Mouse (Mus musculus): Measurements from ENCODE around the gene Prkcg. TPM values are rescaled to one million over a fixed set of nuclear protein-coding genes. Genes with fewer than 3 reads are reported as not detected.
"Not testable (repeated sequence)": the region's sequence is repeated elsewhere in the genome, so short reads cannot be mapped to it uniquely, and the experiment has no call there.

Gene Prkcg
- polyA plus RNA-seq, 1 experiment from 2014 or later = not detected

DNA sequence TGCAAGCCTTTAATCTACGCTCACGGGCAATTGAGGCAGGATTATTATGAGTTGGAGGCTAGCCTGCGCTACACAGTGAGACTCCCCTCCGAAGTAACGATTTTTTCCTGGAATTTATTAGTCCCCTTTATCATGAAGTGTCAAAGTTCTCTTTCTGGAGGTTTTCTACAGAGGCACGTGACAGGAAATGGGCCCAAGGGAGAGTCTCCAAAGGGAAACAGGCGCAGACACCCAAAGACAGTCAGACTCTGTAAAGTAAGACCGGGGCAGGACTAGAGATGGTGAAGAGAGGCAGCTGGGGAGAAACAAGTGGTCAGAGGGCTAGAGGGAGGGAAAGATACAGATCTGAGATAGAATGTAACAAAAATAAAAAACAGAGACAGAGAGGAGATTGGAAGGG is 21.1 kb upstream of the Prkcg start:
- Histone ChIP-seq H3K4me1 (replicated peaks; ENCODE audit: control insufficient read depth, insufficient read depth, low read length) (no peaks in the 10 kb centered on the region), H3K27me3 (replicated peaks; ENCODE audit: control insufficient read depth, insufficient read depth, low read length) (peaks cover 11% of the 10 kb centered on the region), H3K4me3 (ENCODE audit: low read depth, low read length) (no peak overlapping the region), H3K9ac (ENCODE audit: low read depth, low read length) (no peak overlapping the region), H3K4me2 (no peak overlapping the region), H3K36me3 (ENCODE audit: control insufficient read depth, insufficient read depth, low read length) (no peaks in the 10 kb centered on the region), H3K9me3 (ENCODE audit: control insufficient read depth, low read length) (no peaks in the 10 kb centered on the region), H3K27ac (ENCODE audit: low read depth, low read length) (no peak overlapping the region)
- 53% methylated on average over 8 of the region's 8 CpGs for WGBS
- DNase-seq (ENCODE audit: low spot score) (no peak), ATAC-seq (replicated peaks; ENCODE audit: low FRiP score) (no peak)

DNA sequence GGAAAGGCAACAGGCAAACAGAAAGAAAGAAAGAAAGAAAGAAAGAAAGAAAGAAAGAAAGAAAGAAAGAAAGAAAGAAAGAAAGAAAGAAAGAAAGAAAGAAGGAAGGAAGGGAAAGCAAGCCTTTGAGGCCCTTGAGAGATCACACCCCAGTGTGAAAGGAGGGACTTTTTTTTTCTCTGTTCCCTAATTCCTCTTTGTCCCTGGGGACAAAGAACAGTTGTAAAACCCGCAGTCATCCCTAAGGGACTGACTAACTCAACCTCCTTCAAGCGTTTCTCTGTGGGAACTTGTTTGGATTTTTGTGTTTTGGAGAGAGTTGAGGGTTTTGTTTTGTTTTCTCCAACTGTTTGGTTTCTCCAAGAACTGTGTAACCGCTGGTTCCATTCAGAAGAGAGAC is 20.7 kb upstream of the Prkcg start:
- Histone ChIP-seq H3K4me2 (no peak overlapping the region), H3K4me3 (ENCODE audit: low read depth, low read length) (no peak overlapping the region), H3K27ac (ENCODE audit: low read depth, low read length) (no peak overlapping the region), H3K9ac (ENCODE audit: low read depth, low read length) (no peak overlapping the region), H3K4me1 (replicated peaks; ENCODE audit: control insufficient read depth, insufficient read depth, low read length) (no peaks in the 10 kb centered on the region), H3K9me3 (ENCODE audit: control insufficient read depth, low read length) (no peaks in the 10 kb centered on the region), H3K27me3 (replicated peaks; ENCODE audit: control insufficient read depth, insufficient read depth, low read length) (peaks cover 11% of the 10 kb centered on the region), H3K36me3 (ENCODE audit: control insufficient read depth, insufficient read depth, low read length) (no peaks in the 10 kb centered on the region)
- ATAC-seq (replicated peaks; ENCODE audit: low FRiP score) = no peak
- DNase-seq (ENCODE audit: low spot score) = no peak
- WGBS = 45% methylated on average over 3 of the region's 3 CpGs

DNA sequence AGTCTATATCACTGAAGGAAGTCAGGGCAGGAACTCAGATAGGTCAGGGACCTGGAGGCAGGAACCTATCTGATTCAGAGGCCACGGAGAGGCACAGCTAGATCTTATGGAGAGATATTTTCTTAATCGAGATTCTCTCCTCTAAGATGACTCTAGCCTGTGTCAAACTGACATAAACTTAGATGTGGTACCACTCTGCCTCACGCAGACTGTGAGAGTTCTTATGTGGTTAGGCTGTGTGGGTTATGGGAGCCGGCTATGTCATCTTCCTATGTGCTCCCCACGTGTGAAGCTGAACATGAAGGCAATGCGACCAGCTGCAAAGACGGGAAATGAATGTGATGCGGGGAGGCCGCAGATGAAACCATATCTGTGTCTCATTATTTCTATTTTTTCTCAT is 16.8 kb upstream of the Prkcg start:
- 72% methylated on average over 9 of the region's 9 CpGs for WGBS
- Histone ChIP-seq H3K27me3 (replicated peaks; ENCODE audit: control insufficient read depth, insufficient read depth, low read length) (no peaks in the 10 kb centered on the region), H3K9ac (ENCODE audit: low read depth, low read length) (no peak overlapping the region), H3K27ac (ENCODE audit: low read depth, low read length) (no peak overlapping the region), H3K4me1 (replicated peaks; ENCODE audit: control insufficient read depth, insufficient read depth, low read length) (no peaks in the 10 kb centered on the region), H3K4me2 (no peak overlapping the region), H3K4me3 (ENCODE audit: low read depth, low read length) (no peak overlapping the region), H3K9me3 (ENCODE audit: control insufficient read depth, low read length) (no peaks in the 10 kb centered on the region), H3K36me3 (ENCODE audit: control insufficient read depth, insufficient read depth, low read length) (no peaks in the 10 kb centered on the region)
- ATAC-seq (replicated peaks; ENCODE audit: low FRiP score) = no peak
- DNase-seq (ENCODE audit: low spot score) = no peak

DNA sequence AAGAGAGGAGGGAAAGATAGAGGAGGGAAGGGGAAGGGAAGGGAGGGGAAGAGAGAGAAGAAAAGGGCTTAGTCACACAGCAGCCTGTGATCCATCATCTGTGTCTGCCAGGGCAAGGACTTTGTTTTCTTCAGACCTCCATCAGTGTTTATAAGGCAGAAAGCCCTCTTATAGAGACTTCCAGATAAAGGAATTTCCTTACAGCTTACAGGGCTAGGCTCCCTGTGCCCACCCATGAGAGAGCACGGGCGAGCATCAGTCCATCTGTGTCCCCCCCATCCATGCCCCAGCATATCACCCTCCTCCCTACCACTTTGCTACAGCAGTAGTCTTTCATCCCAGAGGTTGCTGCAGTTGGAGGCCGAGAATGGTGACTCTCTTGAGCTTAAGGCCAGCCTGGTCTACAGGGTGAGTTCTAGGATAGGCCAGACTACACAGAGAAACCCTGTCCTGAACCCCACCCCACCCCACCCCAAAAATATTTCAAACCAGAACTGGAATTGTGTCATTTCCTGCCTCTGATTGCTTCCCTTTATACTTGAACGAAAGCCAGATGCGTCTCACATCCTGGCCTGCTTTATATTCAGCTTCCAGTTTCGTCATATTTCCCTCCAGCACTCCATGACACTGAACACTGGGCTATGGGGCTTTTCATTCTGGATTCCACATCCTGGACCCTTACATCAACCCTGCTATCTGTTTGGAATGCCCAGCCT is 13.4 kb upstream of the Prkcg start:
- Histone ChIP-seq H3K9ac (ENCODE audit: low read depth, low read length) (no peak overlapping the region), H3K4me3 (ENCODE audit: low read depth, low read length) (no peak overlapping the region), H3K4me2 (no peak overlapping the region), H3K9me3 (ENCODE audit: control insufficient read depth, low read length) (no peaks in the 10 kb centered on the region), H3K36me3 (ENCODE audit: control insufficient read depth, insufficient read depth, low read length) (no peaks in the 10 kb centered on the region), H3K4me1 (replicated peaks; ENCODE audit: control insufficient read depth, insufficient read depth, low read length) (no peaks in the 10 kb centered on the region), H3K27me3 (replicated peaks; ENCODE audit: control insufficient read depth, insufficient read depth, low read length) (no peaks in the 10 kb centered on the region), H3K27ac (ENCODE audit: low read depth, low read length) (peak overlapping the region; percentile 20; the same call in 1 of the 2 replicates)
- ATAC-seq (replicated peaks; ENCODE audit: low FRiP score) = peak; percentile 51; the same call in 1 of the 2 replicates
- 42% methylated on average over 6 of the region's 6 CpGs for WGBS
- no peak for DNase-seq (ENCODE audit: low spot score)

DNA sequence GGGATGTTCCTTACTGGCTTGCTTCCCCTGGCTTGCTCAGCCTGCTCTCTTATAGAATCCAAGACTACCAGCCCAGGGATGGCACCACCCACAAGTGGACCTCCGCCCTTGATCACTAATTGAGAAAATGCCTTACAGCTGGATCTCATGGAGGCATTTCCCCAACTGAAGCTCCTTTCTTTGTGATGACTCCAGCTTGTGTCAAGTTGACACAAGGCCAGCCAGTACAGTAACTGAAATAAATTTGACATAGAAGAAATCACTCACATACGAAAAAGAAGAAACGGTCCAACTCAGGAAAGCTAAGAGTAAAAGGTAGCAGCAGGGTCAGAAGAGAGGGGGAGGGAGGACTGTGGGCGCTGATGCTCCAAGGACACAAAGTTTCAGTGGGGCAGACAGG is 12.2 kb upstream of the Prkcg start:
- not testable (repeated sequence) for DNase-seq (ENCODE audit: low spot score); H3K27me3 ChIP-seq (replicated peaks; ENCODE audit: control insufficient read depth, insufficient read depth, low read length); H3K4me1 ChIP-seq (replicated peaks; ENCODE audit: control insufficient read depth, insufficient read depth, low read length); H3K9ac ChIP-seq (ENCODE audit: low read depth, low read length); H3K27ac ChIP-seq (ENCODE audit: low read depth, low read length); H3K4me2 ChIP-seq; ATAC-seq (replicated peaks; ENCODE audit: low FRiP score); H3K36me3 ChIP-seq (ENCODE audit: control insufficient read depth, insufficient read depth, low read length); H3K4me3 ChIP-seq (ENCODE audit: low read depth, low read length); H3K9me3 ChIP-seq (ENCODE audit: control insufficient read depth, low read length)
- 60% methylated on average over 4 of the region's 4 CpGs for WGBS

DNA sequence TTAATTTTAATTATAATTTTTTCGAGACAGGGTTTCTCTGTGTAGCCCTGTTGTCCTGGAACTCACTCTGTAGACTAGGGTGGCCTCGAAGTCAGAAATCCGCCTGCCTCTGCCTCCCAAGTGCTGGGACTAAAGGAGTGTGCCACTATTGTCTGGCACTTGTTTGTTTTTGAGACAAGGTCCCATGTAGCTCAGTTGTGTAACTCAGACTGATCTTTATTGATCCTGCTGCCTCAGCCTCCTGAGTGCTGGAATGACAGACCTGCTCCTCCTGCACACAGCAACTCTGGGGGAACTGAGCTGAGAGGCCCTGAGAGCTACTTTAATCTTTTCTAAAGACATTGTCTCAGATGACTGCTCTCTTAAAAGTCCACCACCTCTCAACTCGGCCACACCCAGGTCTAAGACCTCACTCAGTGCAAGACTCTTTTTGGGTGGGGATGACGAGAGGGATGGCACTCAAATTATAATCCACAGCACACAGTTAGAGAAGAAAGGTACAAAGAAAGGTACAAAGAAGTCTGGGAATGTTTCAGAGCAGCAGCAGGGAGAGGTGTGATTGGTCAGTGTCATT is 8.8 kb upstream of the Prkcg start:
- no peak for ATAC-seq (replicated peaks; ENCODE audit: low FRiP score)

DNA sequence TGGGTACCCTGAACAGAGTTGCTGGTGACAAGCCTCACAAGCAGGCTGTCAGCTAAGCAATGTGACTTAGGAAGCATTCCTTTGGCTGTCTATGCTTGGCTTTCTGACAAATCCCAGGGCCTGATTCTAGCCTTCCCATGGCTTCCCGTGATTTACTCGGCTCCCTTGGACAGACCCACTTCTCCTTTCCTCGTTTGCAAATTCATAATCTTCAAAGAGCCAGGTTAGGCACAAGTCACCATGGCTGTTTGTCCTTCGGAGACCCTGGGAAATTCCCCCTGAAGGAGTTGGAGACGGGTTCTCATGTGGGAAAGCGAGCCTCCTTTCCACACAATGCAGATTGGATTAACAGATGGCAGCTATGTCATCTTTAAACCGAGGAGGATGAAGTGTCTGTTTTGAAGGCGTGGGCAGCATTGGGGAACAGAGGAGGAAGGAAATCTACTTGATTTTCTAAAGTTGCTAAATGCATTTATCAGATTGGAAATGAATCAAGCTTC is 8.3 kb upstream of the Prkcg start:
- ATAC-seq (replicated peaks; ENCODE audit: low FRiP score) (no peak), DNase-seq (ENCODE audit: low spot score) (no peak)
- Histone ChIP-seq H3K27me3 (replicated peaks; ENCODE audit: control insufficient read depth, insufficient read depth, low read length) (no peaks in the 10 kb centered on the region), H3K9ac (ENCODE audit: low read depth, low read length) (no peak overlapping the region), H3K4me1 (replicated peaks; ENCODE audit: control insufficient read depth, insufficient read depth, low read length) (no peaks in the 10 kb centered on the region), H3K4me2 (no peak overlapping the region), H3K36me3 (ENCODE audit: control insufficient read depth, insufficient read depth, low read length) (no peaks in the 10 kb centered on the region), H3K27ac (ENCODE audit: low read depth, low read length) (no peak overlapping the region), H3K9me3 (ENCODE audit: control insufficient read depth, low read length) (no peaks in the 10 kb centered on the region), H3K4me3 (ENCODE audit: low read depth, low read length) (no peak overlapping the region)
- WGBS = 48% methylated on average over 8 of the region's 8 CpGs

More for the DNA sequence above, 8.8 kb upstream of the Prkcg start:
- Histone ChIP-seq H3K27ac (ENCODE audit: low read depth, low read length) (no peak overlapping the region), H3K4me2 (no peak overlapping the region), H3K4me1 (replicated peaks; ENCODE audit: control insufficient read depth, insufficient read depth, low read length) (no peaks in the 10 kb centered on the region), H3K36me3 (ENCODE audit: control insufficient read depth, insufficient read depth, low read length) (no peaks in the 10 kb centered on the region), H3K4me3 (ENCODE audit: low read depth, low read length) (no peak overlapping the region), H3K27me3 (replicated peaks; ENCODE audit: control insufficient read depth, insufficient read depth, low read length) (no peaks in the 10 kb centered on the region), H3K9me3 (ENCODE audit: control insufficient read depth, low read length) (no peaks in the 10 kb centered on the region), H3K9ac (ENCODE audit: low read depth, low read length) (no peak overlapping the region)
- no peak for DNase-seq (ENCODE audit: low spot score)
- 70% methylated on average over 5 of the region's 5 CpGs for WGBS

DNA sequence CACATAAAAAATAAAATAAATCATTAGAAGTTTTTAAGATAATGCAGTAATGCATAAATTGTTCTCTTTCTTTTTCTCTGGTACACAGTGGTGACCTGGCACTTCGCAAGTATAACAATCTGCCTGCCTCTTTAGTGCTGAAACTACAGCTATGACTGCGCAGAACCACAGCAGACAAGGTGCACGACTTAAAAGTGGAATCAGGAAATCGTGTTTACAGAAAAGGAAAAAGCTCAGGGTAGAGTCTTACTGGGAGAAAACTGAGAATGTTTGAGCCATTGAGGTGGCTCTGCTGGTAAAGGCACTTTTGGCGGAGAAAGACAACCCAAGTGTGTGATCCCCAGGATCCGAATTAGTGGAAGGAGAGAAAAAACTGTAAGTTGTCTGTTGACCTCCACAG is 7.2 kb upstream of the Prkcg start:
- no peaks in the 10 kb centered on the region for H3K9me3 ChIP-seq (ENCODE audit: control insufficient read depth, low read length)
- no peak overlapping the region for H3K4me2 ChIP-seq
- DNase-seq (ENCODE audit: low spot score) = no peak
- no peak overlapping the region for H3K27ac ChIP-seq (ENCODE audit: low read depth, low read length)
- H3K4me3 ChIP-seq (ENCODE audit: low read depth, low read length) = no peak overlapping the region
- no peak for ATAC-seq (replicated peaks; ENCODE audit: low FRiP score)
- no peaks in the 10 kb centered on the region for H3K4me1 ChIP-seq (replicated peaks; ENCODE audit: control insufficient read depth, insufficient read depth, low read length)
- no peak overlapping the region for H3K9ac ChIP-seq (ENCODE audit: low read depth, low read length)
- H3K27me3 ChIP-seq (replicated peaks; ENCODE audit: control insufficient read depth, insufficient read depth, low read length) = no peaks in the 10 kb centered on the region
- no peaks in the 10 kb centered on the region for H3K36me3 ChIP-seq (ENCODE audit: control insufficient read depth, insufficient read depth, low read length)
- WGBS = 74% methylated on average over 6 of the region's 6 CpGs
